Mouse (Mus musculus): ENCODE data around the gene Ddx41.

DNA sequence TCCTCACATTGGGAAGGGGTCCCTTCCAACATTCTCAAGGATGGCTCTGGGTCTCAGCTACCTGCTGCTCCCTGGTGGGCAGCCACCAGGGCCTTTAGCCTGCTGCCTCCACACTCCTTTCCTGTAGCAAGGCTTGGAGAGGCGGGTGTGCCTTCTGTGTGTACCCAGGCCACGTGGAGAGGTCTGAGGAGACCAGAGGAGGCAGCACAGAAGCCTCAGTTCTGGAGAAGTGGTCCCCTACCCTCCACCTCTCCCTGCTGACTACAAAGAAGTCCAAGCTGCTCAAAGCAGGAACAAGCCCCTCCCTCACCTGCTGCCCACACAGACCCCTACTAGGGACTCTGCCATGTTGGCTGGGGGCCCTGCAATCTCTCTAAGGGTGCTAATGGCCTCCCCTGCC lies 42.2 kb downstream of the Ddx41 start:
- no peak for TF ChIP-seq POLR2A (IDR thresholded peaks at IDR 0.05; ENCODE audit: borderline replicate concordance, control insufficient read depth, low read depth, low read length)
- TF ChIP-seq CTCF (IDR thresholded peaks at IDR 0.05; ENCODE audit: control insufficient read depth, insufficient read depth, low read length), result no peak

All from bone marrow, adult 2 months (tissue).